Mouse (Mus musculus): Measurements from ENCODE around the gene Vmn2r94.

- no peak for TF ChIP-seq POLR2A (IDR thresholded peaks at IDR 0.05; ENCODE audit: control insufficient read depth, extremely low read depth, insufficient read depth, low read length, poor library complexity)
- no peak for TF ChIP-seq CTCF (IDR thresholded peaks at IDR 0.05; ENCODE audit: borderline replicate concordance, control insufficient read depth, extremely low read depth, insufficient read depth, low read length, poor library complexity)
These were observed 45.6 kb downstream of the Vmn2r94 start for GRCm38 (mm10) chr17:18231996-18232395.

All from thymus, adult 2 months (tissue).